Mouse (Mus musculus) T-cell, adult 2 months (primary cell): ENCODE results near the gene Ccdc13.

Experiments used
- DNase-seq: peaks from one replicate; pipeline ENCODE4 v3.0.0; 2022; ENCODE audit warnings: low spot score

Gene Ccdc13

DNA sequence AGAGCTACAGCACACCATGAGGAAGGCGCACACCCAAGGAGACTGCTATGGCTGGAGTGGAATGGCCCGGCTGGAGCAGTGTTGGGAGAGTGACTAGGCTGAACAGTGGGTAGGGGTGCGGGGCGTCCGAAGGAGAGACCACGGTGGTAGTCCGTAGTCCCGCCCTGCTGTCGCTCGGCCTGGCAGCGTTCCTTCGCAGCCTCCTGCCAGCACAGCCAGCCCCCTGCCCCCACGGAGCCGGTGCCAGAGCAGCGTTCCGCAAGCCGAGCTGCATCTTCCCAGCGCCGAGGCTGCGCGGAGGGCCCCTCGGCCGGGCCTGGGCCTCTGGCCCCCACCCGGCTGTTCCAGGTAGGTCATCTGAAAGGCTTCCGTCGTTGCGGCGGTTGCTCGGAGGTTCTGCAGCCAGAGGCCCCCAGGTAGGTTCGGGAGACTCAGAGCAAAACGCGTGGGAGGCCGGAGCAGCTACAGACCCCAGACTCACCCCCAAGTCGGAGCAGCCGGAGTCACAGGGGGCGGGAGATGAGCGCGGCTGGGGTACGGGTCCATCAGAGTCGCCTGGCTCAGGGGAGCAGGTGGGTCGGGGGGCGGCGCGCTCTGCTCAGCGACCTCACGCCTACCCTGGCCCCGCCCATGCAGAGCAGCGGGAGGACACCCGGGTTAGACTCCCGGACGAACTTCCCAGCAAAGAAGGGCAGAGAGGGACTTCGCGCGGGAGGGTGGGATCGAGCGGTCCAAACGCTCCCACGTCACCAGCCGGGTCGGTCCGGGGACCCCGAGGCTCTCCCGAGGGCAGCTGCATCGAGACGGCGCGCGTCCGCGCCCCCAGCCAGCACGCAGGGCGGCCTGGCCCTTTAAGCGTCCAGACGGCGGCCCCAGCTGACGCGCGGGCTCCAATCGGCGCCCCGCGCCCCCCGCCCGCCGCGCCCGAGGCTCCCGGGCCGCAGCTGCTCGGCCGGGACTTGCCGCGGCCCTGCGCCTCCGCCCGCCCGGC is 79.9 kb downstream of the Ccdc13 start, which contains the start of gene Zfp651:
Gene Zfp651, plus strand, starts transcription at position 240 of the 991 bp plus-strand sequence.
- no peak for DNase-seq

DNA sequence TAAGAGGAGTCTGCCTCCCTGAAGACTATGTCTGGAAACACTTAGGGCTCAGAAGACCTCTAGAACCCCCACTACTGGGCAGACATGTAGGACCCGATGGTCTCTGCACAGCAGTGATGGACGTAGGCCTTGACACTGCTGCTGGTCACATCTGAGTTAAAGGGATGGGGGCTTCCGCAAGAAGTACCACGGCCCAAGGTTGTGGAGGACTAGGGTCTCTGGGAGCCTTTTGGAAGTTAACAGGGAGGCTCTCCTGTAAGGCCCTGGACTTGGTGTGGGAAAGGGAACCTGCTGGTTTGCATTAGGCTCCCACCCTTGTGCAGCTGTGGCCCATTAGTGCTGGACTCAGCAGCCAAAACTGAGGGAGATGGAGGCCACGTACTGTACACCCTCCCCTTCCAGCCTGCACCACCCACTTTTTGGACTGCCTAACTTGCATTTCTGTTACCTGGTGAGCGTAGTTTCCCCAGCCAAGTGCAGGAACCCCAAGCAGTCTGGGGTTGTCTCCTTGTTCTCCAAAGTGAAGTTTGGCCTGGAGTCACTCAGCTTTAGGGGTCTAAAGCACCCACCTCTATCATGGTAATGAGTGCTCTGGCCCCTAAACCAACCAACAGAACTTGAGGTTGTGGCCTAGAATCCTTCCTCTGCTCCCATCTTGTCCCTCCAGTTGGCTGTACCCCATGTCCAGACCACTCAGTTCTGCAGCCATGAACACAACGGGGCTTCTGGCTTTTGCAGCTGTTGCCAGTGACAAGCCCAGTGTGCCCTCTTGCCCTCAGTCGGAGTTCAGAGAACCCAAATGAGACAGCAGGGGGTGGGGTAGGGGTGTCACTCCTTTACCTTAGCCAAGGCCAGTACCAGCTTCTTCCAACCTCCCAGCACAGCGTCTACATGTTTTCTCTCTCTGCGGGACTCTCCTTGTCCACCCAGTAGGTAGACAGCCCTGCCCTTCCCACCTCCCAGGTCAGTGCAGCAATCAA is 81.1 kb downstream of the Ccdc13 start:
- DNase-seq, result no peak

DNA sequence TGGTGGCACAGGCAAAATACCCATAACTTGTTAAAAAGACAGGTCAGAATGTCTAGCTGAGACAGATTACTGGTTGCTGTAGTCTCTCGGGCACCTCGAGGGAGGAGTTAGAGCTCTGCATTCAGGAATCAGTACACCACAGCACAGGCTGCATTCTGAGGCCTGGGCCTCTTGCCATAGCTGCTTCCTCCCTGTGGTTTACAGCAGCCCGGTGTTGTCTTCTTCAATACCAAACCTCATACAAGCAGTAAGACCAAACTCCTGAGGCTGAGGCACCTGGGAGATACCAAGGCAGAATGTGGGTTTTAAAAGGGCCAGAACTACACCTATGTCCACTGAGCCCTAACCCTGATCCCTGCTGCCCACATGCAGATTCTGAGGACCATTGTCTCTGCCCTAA is 81.8 kb downstream of the Ccdc13 start:
- DNase-seq, result peak; percentile 53

DNA sequence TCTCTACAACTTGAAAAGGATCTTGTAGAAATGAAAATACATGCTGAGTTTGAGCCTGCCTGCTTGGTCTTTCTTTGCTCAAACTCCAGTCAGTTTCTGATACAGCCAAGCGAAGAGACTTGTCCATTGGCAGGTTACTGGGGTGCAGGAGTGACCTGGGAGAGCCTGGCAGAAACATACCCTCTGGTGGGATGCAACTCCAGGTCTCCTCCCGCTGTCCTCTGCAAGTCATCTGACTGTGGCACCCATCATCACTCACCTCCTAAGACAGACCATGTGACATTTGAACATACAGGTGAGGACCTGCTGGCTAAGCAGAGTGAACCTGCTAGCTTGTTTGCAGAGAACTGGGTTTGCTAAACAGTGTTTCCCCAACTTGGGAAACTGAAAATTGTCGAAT is 82.5 kb downstream of the Ccdc13 start:
- DNase-seq, result no peak

DNA sequence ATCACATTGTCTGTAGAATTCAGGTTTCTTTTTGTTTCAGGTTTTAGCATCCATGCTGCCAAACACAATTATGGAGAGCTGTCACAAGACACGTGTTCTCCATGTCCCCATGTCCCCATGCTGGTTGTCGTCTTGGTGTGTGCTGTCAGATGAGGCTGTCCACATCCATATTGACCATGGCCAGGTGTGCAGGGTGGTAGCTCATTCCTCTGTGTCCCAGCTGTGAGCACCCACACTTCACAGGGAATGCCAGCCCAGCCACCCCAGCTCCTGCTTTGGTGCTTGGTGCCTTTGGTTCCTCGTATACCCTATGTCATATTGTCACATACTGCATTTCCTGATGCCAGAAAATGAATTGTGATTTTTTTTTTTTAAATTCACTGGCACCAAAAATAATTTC is 84.6 kb downstream of the Ccdc13 start:
- no peak for DNase-seq

DNA sequence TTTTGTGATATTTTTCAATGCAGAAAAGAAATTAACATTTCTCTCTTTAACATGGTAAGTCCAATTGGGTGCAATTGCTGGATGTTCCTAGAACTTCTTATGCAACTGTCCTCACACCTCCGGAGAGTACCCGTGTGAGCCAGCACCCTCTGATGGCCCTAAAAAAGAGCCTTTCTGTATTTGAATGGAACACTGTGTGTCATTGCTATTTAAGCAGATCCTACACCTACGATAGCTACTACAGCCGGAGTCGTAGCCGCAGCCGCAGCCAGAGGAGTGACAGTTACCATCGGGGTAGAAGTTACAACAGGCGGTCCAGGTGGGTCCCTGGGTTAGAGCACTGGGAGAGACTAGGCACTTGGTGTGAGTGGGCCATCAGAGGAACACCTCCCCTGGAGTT is 86.5 kb downstream of the Ccdc13 start:
- DNase-seq, result no peak
